Comparison of ENCODE assay signal across 9 mouse cellular contexts in the genomic region with DNA sequence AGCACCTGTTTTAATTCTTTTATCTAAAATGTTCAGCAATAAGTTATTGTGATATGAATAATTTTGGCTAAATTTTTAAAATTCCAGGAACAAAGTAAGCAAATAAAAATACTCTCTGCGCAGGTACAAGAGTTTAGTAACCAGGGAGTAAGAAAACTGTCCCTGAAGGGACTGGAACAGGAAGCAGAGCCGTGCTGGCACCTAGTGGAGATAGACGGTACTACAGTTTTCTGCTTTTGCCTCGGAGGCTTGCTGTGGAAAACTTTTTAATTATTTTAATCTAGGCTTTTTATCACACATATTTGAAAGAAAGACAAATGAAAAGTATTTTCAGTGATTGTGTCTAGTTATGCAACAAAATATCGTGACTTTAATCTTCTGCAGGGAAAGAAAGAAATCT.
DNase-seq lines count a peak whose midpoint lies in the region; ATAC-seq lines count a peak whose summit lies in the region.
"Had no signal": no experiment of that assay in that cellular context is flagged by ENCODE, and none has a peak within 500 bp of the region (broad histone marks: within the 10 kb centered on the region; RNA-seq: fewer than 3 reads in every experiment).

No protein-coding gene starts in this region.

- H3K9me3 ChIP-seq in kidney, embryonic 16.5 days (ENCODE audit: low read length) = no peaks in the 10 kb centered on the region
- H3K9me3 ChIP-seq: heart, embryonic 13.5 days had no signal

- peaks cover 30% of the 10 kb centered on the region for H3K27me3 ChIP-seq in kidney, embryonic 16.5 days (ENCODE audit: insufficient read depth, low read length)

- WGBS in kidney, embryonic 16.5 days = 5% methylated on average over 5 of the region's 5 CpGs

- no peaks in the 10 kb centered on the region for H3K36me3 ChIP-seq in kidney, embryonic 16.5 days (ENCODE audit: insufficient read depth, low read length)
- H3K36me3 ChIP-seq: heart, embryonic 13.5 days had no signal

- no peaks in the 10 kb centered on the region for H3K4me1 ChIP-seq in kidney, embryonic 16.5 days (ENCODE audit: insufficient read depth, low read length)
- H3K4me1 ChIP-seq: heart, embryonic 13.5 days had no signal

- no peak overlapping the region for H3K4me2 ChIP-seq in kidney, embryonic 16.5 days (replicated peaks; ENCODE audit: low read depth, low read length)
- H3K4me2 ChIP-seq: heart, embryonic 13.5 days had no signal

- H3K4me3 ChIP-seq in kidney, embryonic 16.5 days (ENCODE audit: low read length) = no peak overlapping the region
- H3K4me3 ChIP-seq: heart, embryonic 13.5 days had no signal

- no peak overlapping the region for H3K9ac ChIP-seq in kidney, embryonic 16.5 days (replicated peaks; ENCODE audit: low read length)
- H3K9ac ChIP-seq: heart, embryonic 13.5 days had no signal

- H3K27ac ChIP-seq in kidney, embryonic 16.5 days (ENCODE audit: low read length) = no peak overlapping the region
- H3K27ac ChIP-seq: heart, embryonic 13.5 days had no signal

- DNase-seq in kidney, adult 18-20 months = peak; percentile 61
- DNase-seq in MEL-GATA-1-ER (ENCODE audit: extremely low read depth, low read depth) = peak; percentile 33
- DNase-seq in c-Kit-positive CD71-negative TER-119-negative erythroid progenitor cells, embryonic 14.5 days (ENCODE audit: low read depth) = peak; percentile 23
- DNase-seq in left cerebral cortex, adult 11 months (ENCODE audit: low spot score) = peak; percentile 2
- DNase-seq in retina, adult 2 months (ENCODE audit: low read depth, low spot score) = peak; percentile 3

- no peak for ATAC-seq in kidney, embryonic 16.5 days (ENCODE audit: low FRiP score, low TSS enrichment)
- ATAC-seq in granulocyte monocyte progenitor cell, adult 5-6 weeks (replicated peaks; ENCODE audit: poor library complexity, severe bottlenecking) = peak; percentile 62; the same call in 1 of the 2 replicates
- no peak for ATAC-seq in monocyte, adult 5-6 weeks (replicated peaks; ENCODE audit: insufficient number of reproducible peaks, low FRiP score, low TSS enrichment, poor library complexity, severe bottlenecking)

Comparison
In these comparisons a context has a peak if more than half of its experiments do, and no peak if none do; other contexts are left out.
1. DNase-seq: peak in every context shown above with its lines; median percentile 61 in kidney, adult 18-20 months; 33 in MEL-GATA-1-ER; 23 in c-Kit-positive CD71-negative TER-119-negative erythroid progenitor cells, embryonic 14.5 days; 3 in retina, adult 2 months; 2 in left cerebral cortex, adult 11 months.